Mouse (Mus musculus): Measurements from ENCODE around the gene Rbm3.

DNA sequence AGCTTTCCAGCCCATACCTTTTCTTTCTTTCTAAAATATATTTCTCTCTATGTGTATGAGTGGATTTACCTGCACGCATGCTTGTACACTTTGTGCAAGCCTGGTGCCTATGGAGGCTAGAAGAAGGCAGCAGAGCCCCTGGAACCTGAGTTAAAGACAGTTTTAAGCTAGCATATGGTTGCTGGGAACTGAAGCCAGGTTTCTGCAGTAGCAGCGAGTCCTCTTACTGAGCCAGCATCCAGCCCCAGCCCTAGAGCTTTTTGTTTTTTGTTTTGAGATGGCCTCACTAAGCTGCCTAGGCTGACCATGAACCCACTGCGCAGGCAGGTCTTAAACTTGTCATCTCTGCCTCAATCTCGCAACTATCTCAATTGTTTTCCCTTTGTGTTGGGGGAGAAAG, 18.8 kb upstream of the Rbm3 start:
- TF ChIP-seq CTCF (IDR thresholded peaks at IDR 0.05; ENCODE audit: low read depth) (no peak), EP300 (IDR thresholded peaks at IDR 0.05; ENCODE audit: low read depth) (no peak)
